ENCODE assay signal across 14 mouse cellular contexts in genomic region chr1:106155702-106156101, GRCm38 (mm10).
"Had no signal": no experiment of that assay in that cellular context is flagged by ENCODE, and none has a peak within 500 bp of the region (broad histone marks: within the 10 kb centered on the region; RNA-seq: fewer than 3 reads in every experiment).

No protein-coding gene starts in this region.

- H3K4me1 ChIP-seq: lung, embryonic 15.5 days; midbrain, embryonic 13.5 days; midbrain, embryonic 15.5 days; neural tube, embryonic 12.5 days; stomach, embryonic 15.5 days had no signal

- H3K36me3 ChIP-seq: lung, embryonic 15.5 days; midbrain, embryonic 13.5 days; midbrain, embryonic 15.5 days; neural tube, embryonic 12.5 days; stomach, embryonic 15.5 days had no signal

- ATAC-seq: liver, postnatal 0 days had no signal

- H3K4me2 ChIP-seq: lung, embryonic 15.5 days; midbrain, embryonic 11.5 days; midbrain, embryonic 13.5 days; midbrain, embryonic 15.5 days; neural tube, embryonic 12.5 days; stomach, embryonic 15.5 days had no signal

- DNase-seq: liver, postnatal 0 days; right cerebral cortex, postnatal 14 days; thymus, adult 2 months; thymus, postnatal 25 days; thymus, postnatal 4 days had no signal

- H3K27me3 ChIP-seq: lung, embryonic 15.5 days; midbrain, embryonic 13.5 days; midbrain, embryonic 15.5 days; neural tube, embryonic 12.5 days; stomach, embryonic 15.5 days had no signal

- H3K27ac ChIP-seq: lung, embryonic 15.5 days; macrophage; midbrain, embryonic 13.5 days; midbrain, embryonic 15.5 days; neural tube, embryonic 12.5 days; stomach, embryonic 15.5 days; stomach, postnatal 0 days had no signal

- H3K4me3 ChIP-seq: lung, embryonic 15.5 days; megakaryocyte, embryonic 14.5 days; midbrain, embryonic 13.5 days; midbrain, embryonic 15.5 days; neural tube, embryonic 12.5 days; stomach, embryonic 15.5 days had no signal

- H3K9me3 ChIP-seq: lung, embryonic 15.5 days; midbrain, embryonic 13.5 days; midbrain, embryonic 15.5 days; neural tube, embryonic 12.5 days; stomach, embryonic 15.5 days had no signal

- H3K9ac ChIP-seq: liver, postnatal 0 days; lung, embryonic 15.5 days; midbrain, embryonic 13.5 days; midbrain, embryonic 15.5 days; neural tube, embryonic 12.5 days; stomach, embryonic 15.5 days had no signal
